Mouse (Mus musculus) liver, postnatal 0 days (tissue): ENCODE results near the gene Hist3h2ba.

Experiments
- CTCF ChIP-seq: sonication (generic); IDR thresholded peaks from 2 replicates; pipeline ENCODE4 v1.5.1; 2016; ENCODE audit warnings: antibody characterized with exemption, low read depth
- EP300 ChIP-seq: IDR thresholded peaks from 2 replicates; pipeline ENCODE4 v1.6.1; 2016; ENCODE audit warnings: antibody characterized with exemption, low read depth, mild to moderate bottlenecking

DNA sequence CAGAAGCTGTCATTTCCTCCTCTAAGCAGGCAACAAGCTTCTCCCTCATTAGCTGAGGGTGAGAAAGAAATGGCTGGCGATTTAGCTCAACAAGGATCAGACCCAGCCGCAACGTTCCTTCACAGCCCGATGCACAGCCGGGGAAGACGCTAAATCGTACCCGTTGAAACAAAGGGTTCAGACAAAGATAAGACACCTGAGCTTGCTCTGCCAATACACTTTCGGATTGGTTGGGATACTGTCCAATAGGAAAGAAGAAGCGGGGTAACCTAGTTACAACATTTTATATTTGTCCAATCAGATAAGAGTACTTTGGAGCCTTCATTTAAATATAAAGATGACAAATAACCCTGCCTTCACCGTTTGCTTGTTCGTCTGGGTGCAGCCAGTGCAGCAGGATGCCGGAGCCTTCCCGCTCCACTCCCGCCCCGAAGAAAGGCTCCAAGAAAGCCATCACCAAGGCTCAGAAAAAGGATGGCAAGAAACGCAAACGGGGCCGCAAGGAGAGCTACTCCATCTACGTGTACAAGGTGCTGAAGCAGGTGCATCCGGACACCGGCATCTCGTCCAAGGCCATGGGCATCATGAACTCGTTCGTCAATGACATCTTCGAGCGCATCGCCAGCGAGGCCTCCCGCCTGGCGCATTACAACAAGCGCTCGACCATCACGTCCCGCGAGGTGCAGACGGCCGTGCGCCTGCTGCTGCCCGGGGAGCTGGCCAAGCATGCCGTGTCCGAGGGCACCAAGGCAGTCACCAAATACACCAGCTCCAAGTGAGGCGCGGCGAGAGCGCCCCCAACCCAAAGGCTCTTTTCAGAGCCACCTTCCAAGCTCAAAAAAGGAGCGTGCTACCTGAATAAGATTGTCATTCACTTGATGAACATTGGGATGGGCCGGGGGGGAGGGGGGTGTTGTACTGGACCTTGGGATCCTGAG is at the start of gene Hist3h2ba:
- TF ChIP-seq CTCF: no peak
- TF ChIP-seq EP300: peak; percentile 51; the same call in 1 of the 2 replicates
